Mouse (Mus musculus): ENCODE data around the gene Egfem1.
A peak's percentile ranks its signal among the peaks of the same experiment; 100 is the strongest.

Egfem1 gene

DNA sequence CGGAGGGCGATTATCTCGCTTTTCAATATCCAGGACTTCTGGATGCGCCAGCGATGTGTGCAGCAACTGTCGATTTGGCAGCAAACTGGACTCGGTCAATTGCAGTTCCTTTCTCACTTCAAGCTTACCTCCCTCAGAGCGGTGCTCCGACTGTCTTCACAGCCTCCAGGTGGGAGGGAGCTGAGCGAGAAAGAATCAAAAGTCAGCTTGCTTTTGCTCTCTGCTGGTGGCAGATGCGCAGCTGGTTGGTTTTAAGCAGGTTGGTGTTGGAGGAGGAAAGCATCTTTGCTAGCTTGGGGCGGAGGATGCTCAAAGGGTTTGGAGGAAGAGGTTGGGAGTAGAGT, at the start of gene Egfem1:
Egfem1 (plus strand) TSS at position 72 of the 344 bp plus-strand sequence.
- no peak for DNase-seq (ENCODE audit: low spot score)

DNA sequence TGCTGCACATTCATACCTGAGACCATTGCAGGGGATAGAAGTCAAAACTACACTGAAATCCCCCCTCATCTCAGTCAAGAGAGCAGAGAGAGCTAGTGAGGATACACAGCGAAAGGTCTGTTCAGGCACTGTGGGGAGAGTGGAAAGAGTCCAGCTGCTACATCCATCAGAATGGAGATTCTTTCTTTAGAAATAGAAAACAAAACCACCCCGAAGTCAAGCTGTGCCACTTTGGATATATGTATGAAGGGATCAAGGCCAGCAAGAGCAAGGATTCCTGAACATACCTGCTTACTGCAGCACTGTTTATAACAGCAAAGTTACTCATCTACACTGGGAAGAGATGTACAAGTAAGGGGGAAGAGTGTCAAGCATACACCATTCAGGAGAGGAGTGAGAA, 48.7 kb upstream of the Egfem1 start:
- DNase-seq (ENCODE audit: low spot score): no peak

DNA sequence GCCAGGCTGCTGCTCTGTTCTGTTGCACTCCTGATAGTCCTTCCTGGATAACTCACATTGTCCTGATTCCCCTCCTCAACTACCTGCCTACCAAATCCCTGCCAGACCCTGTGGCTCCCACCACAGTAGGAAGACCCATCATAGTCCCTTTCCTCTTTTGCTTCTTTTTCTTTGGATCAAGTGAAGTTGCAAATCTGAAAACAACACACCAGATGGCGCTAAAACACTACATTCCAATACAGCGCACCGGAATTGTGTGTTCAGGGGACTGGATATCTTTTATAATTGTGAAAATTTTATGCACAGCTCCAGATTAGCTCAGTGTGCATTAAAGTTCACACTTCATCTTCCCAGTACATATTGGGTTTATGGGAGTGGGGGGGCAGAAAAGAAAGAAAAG, 45.7 kb upstream of the Egfem1 start:
- peak; percentile 39 for DNase-seq (ENCODE audit: low spot score)

DNA sequence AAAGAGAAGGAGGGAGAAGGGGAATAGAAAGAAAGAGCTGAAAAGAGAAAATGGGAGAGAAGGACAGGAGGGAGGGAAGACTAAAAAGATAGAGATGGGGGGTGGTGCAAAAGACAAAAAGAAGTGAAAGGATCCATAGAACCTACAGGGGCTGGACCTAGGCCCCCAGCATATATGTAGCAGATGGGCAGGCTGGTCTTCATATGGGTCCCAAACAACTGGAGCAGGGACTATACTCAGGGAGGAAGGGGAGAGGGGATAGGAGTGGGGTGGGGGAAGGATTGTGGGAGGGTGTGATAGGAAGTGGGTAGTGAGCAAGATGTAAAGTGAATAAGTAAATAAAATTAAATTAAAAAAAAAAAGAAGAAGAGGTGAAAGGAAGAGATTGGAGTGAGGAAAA, 45.2 kb upstream of the Egfem1 start:
- DNase-seq (ENCODE audit: low spot score): no peak

DNA sequence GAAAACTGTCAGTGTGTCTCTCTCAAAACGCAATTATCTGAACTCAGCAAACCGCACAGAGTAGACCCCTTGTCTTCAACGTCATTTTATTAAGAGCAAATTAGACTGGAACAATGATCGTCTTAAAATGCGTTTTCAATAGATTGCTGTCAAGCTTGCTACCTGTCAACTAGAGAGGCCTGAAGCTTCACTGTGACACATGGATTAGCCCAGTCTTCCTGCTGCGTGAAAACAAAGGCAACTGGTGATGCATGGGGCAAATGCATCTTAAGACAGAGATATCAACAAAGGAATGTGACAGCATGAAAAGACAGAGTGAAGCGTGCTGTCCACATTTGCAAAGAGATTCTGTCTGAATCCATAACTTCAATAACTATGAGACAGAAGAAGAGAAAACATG, 41.8 kb upstream of the Egfem1 start:
- DNase-seq (ENCODE audit: low spot score): no peak

DNA sequence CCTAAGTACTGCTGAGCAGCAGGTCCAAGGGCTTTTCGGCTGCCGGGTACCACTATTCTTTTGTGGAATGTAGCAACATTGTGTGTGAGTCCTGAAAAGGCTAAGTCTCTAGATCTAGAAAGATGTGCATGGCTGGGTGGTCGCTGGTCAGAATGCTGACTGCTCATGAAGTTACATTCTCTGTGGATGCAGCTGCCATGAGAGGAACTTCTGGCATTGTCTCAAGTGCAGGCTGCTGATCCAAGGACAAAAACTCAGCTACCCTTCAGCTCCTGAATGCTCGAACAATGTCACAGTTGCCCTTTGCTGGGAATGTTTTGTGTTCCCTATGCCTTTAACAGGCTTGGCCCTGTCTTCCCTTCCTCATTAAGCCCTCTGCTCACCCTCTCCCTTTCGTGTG, 35.5 kb upstream of the Egfem1 start:
- DNase-seq (ENCODE audit: low spot score): no peak

DNA sequence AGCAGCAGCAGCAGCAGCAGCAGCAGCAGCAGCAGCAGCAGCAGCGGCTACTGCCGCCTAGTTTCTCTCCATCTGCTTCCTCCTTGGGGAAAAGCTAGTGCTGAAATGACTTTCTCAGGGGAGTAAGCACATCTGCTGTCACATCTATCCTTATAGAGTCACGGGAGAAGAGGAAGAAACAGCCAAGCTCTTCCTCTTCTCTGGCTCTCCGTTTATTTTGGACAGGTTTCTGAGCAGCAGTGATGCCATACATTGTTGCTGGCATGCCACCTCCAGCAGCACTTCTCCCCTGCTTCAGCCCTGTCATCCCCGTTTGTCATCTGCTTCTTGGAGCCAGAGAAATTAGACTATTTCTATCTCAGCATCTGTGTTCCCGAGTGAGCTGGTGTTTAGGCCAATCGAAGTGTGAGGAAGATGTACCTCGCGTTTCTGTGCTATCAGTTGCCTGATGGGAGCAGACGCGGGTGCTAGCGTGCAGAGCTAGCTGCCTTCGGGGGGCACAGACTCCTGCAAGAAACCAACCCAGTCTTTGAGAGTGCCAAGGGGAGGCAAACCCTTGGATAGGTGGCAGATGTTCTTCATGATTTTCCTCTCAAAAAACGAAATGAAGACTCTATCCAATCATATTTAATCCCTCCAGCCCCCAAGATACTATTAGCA, 34.4 kb upstream of the Egfem1 start:
- DNase-seq (ENCODE audit: low spot score): no peak

DNA sequence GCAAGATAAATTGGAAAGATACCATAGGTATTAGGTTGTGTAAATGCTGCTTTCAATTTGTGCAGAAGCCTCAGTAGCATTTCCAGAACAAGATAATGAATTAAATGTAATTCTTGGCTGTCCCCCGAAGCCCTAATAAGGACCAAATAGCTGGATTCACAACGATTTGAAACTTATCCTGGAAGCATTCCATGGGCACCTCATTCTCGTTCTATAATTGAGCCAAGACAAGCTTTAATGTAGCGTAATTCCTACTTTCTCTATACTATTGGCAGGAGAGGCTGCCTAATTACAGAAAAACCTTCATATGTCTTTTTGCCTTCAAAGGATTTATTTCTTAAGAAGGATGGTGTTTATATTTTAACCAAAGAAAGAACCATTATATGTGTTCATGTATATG, 18.7 kb upstream of the Egfem1 start:
- DNase-seq (ENCODE audit: low spot score): no peak

DNA sequence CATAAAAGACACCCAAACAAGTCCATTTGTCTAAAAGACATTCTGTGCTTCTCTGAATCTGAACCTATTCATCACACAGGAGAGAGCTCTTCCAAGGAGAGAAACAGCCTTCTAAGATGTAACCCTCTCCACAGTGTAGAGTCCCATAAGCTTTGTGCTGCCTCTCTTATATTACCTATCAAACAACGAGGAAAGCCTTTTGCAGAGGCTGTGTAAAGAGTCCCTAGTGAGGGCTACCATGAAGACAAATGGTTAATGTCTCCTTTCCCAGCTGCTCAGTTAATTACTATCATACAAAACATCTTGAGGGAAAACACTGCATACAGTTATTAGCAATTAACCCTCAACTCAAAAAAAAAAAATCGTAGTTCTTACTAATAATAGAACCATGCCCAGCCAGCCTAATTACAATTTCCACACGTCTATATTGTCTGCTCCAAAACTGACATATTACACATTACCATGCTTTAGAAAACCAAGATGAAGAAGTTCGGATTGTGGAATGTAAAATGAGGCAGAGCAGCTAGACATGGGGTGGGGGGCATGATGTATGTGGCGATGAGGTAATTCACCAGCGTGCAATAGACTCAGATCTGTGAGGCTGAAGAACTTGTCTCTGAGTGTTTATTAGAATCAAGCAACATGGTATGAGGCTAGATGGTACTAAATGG, 13.3 kb upstream of the Egfem1 start:
- DNase-seq (ENCODE audit: low spot score): no peak

DNA sequence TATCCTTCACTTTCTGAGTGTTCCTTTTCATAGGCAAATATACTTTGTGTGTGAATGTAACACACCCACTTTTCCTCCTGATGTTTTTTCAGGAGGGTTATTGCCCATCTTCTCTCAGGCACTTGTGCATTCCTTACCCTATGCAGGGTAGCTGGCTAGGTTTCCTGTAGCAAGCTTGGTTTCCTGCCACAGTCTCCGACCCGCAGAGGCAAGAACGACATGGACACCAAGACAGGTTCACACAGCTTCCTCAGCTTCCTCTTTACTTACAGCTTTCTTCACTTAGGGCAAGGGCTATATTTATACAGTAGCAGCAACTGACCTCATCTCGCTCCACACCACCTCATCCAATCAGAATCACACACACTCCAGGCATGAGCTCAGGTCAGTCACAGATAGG, 10.5 kb upstream of the Egfem1 start:
- no peak for DNase-seq (ENCODE audit: low spot score)

DNA sequence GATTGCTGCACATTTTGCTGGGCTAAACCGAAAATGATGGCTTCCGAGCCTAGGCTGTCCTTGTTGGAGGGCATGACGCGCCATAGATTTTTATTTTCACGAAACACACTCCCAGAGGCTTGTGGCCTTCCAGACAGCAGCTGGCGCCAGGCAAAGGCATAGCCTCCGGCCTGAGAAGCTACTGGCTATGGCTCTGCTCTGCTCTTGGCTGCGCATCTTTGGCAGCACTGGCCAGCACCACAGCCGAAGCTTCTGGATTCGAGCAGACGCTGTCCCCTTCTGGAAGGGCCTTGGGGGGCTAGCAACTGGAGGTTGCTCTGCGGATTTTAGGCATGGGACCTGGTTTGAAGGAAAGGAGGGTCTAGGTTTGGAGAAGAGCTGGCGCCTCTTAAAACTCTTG, 306 bp upstream of the Egfem1 start:
- no peak for DNase-seq (ENCODE audit: low spot score)

DNA sequence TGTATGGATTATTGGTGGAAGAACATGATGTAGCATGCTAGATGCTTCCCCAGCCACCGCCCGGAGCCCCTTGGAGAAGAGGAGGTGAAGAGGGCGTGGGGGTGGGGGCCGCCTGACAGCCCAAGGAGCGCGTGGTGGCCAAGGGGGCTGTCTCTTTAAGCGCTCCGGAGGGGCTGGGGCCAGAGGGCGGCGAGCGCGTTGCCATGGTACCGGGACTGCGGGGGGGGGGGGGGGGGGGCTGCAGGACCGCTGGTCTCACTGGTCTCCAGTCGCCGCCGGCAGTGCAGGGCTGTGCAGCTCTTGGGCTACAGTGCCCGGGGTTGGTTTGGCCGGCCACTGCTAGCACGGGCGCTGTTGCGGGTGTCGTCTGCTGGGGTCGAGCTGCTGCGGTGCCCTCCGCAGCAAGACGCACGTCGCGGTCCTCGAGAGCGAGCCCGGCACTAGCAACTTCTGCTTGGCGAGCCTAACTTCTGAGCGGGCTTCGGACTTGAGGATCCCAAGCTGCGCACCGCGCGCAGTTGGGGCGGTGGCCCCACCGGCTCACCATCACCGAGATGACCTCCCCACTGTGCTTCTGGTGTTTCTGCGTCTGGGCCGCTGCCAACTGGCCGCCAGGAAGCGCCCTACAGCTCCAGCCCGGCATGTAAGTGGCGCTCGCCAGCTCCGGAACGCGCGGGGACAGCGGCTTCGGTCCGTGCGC, 623 bp downstream of the Egfem1 start:
- no peak for DNase-seq (ENCODE audit: low spot score)

DNA sequence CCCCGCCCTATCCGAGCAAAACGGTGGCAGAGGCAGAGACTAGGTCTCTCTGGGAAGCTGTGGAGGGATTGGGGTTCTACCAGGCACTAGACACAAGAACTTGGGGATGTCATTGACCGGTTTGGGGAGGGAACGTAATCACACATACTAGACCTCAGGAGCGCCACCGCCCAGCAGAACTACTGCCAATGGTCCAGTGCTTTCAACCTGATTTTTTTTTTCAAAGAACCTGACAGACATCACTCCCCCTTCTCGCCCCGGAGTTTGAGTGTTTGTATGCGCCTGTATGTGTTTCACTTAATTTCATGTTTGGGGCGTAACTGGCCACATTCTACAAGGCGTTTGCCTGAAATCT, 1.1 kb downstream of the Egfem1 start:
- DNase-seq (ENCODE audit: low spot score): no peak

DNA sequence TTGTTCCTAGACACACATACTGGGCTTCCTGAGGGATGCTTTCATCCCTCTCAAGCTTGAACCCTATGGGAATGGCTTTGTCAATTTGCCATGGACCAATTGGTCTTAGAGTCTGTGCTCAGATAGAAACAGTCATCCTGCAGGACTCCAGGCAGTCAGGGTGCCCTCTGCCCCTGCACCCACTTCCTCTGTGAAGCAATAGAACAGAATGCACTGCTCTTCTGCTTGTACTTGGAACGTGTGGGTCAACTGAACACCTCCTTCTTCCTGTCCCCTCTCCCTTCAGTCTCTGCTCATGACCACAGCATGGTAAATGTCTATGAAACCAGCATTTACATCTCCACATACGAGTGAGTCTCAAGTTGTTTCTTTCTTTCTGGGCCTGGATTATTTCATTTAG, 16.6 kb downstream of the Egfem1 start:
- no peak for DNase-seq (ENCODE audit: low spot score)

DNA sequence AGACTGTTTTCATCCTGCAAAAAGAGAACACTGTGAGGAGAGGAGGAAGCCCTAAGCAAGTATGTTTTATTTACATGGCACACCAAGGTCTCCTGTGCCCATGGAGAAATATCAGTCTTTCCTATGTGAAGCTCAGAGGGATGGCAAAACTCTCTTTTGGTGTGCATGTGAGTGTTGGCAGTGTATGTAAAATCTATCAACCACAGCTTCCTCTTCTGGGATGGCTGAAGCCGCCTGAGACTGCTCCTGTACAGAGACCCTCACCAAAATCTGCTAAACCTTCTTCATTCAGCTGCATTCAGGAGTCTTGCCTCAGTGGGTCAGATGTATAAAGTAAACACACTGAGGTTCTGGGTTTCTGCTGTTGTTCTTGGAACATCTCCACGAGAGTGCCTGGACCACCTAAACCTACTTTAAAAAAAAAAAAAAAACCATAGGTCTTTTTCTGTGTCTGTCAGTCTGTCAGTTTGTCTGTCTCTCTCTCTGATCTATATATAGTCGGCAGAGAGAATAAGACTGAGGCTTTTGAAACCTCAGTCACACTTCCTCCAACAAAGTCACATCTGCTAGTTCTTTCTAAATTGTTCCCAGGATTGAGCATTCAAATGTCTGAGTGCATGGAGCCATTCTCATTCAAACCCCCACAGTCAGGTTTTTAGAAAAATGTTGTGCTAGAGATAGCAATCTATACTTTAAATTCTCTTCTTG, 24.3 kb downstream of the Egfem1 start:
- no peak for DNase-seq (ENCODE audit: low spot score)

DNA sequence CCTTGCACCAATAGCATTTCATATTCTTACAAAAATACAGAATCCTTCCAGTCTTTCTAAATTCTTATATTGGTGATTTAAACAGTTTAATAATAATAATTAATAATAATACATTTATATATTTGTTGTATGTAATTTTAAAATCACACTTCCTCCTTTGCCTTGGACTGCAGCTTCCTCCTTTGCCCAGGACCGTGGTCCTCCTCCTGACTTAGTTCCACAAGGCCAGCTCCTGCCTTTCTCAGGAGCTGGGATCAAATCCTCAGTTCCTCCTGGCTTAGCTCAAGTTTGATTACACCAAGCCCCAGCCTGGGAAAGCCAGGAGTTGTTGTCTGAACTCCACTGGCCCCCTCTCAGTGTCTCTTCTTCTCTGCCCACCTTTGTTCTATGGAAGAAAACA, 25.3 kb downstream of the Egfem1 start:
- no peak for DNase-seq (ENCODE audit: low spot score)

DNA sequence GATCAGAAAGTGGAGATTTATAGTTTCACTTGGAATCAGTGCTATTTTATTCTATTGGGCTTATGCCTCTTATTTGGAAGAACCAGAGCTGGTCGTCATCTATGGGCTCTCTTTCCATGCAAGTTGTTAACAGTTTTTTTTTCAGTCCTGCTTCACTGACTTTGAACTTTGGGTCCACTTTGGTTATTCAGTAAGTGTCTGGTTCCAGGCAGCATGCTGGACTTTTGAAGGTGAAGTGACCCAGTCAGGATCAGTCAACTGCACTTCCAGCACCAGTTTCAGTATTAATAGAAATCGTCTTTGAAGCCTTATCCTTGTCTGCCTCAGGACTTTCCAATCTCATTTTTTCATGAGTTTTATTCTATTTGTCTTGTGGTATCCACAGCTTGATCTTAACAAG, 28.5 kb downstream of the Egfem1 start:
- no peak for DNase-seq (ENCODE audit: low spot score)

DNA sequence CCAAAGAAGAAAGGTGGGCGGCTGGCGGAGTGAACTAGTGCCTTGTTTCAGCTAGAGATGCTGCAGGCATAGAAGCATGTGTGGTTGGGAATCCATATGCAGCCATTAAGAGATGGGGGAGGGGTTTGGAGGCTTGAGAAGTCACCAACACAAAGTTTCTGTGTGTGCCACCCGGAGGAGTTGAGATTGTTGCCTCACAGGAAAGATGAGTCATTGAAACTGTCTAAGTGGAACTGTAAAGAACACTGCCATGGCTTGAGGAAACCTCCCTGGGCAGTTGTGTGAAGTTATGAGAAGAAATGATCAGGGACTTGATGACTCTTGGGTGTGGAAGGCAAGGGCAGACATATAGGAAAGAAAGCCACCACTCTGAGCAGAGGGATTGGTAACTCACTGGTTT, 32.7 kb downstream of the Egfem1 start:
- DNase-seq (ENCODE audit: low spot score): no peak

DNA sequence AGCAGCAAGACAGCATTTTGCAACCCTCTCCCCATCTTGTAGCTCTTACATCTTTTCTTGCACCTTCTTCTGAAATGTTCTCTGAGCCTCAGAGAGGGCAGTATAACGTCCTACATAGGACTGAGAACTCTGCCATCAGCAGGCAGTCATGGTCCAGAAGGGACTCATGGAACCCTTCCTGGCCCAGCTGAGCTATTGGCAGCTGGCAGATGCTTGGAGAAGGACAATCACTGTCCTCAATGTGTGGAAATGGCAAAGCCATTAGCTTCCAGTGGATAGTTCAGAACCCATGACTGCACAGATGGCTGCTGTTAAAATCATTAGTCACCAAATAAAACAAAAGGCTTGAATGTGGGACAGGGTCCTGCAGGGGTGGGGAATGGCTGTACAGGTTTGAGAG, 35.6 kb downstream of the Egfem1 start:
- DNase-seq (ENCODE audit: low spot score): no peak

DNA sequence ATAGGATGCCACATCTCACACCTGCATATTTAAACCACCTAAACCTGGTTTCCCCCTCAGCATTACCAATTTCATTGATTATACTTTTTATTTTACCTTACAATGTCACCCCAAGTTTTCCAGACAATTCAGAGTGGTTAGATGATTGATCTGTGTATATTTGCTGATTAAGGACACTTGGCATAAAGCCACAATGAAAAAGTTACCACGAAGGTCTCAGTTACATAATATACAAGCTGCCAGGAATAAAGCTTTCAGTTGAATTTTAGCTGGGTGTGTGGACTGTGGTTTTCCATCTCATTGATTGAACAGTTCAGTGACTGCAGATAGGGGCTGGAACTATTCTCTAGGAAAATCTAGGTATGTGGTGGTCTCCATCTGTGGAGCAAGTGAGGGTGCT, 40.7 kb downstream of the Egfem1 start:
- no peak for DNase-seq (ENCODE audit: low spot score)

DNA sequence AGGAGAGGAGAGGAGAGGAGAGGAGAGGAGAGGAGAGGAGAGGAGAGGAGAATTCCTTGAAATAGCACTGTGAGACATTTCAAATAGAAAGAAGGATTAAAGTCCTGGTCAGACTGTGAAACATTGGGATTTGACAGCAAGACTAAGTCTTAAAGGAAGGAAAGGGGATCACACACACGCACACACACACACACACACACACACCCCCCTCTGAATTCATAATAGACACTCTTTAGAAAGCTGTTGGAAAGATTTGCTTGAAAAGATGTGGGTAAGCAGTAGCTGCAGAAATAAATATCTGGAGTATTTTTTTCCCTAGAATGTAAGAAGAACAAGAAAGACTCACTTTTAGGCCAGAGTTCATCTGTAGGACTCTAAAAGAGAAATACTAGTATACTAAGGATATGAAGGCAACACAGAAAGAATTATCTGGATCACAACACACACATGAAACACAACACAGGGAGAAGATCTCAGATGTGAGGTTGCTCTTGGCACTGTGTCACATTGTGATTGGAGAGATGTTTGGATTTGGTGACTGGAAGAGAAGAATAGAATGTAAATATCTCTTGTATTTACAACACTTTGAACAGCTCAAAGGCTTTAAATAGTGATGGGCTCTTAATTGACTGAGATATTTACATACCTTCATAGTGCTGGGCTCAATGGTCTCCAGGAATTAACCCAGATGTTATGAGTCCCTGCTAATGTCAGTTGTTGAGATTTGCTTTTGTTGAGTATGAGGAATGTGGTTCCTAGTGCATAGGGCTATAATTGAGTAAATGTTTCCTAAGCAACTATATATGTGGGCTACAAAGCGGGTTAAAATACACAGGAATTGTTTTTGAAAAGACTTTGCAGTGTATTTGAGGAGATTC, 50.5 kb downstream of the Egfem1 start:
- DNase-seq (ENCODE audit: low spot score): no peak

DNA sequence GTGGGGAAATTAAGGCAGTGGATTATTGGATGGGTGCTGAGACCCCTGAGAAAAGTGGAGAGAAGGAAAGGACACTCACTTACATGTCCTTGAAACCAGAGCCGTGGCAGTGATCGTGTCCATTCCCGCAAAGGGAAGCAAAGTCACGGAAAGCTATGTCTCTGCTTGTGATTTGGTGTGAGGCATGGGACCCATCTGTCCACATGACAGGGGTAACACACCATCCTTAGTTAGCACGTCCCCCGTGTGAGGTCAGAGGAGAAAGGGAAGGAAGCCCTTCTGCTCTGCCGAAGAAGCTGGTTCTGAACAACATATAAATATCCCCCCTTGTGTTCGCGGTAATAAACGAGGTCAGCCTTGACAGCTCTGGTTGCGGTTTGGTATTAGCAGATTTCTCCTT, 52.7 kb downstream of the Egfem1 start:
- DNase-seq (ENCODE audit: low spot score): no peak

All from adipocyte (in vitro differentiated cells).